Mouse (Mus musculus): ENCODE results near the gene Rtn4rl2.

Gene Rtn4rl2

GRCm38 (mm10) chr2:84850407-84851129 is 35.9 kb downstream of the Rtn4rl2 start:
- DNase-seq (ENCODE audit: low spot score) = no peak

- no peak for DNase-seq (ENCODE audit: low spot score)
Measured at GRCm38 (mm10) chr2:84845226-84845625, 41.3 kb downstream of the Rtn4rl2 start.

- DNase-seq (ENCODE audit: low spot score) = no peak
Measured at GRCm38 (mm10) chr2:84843654-84844053, 42.9 kb downstream of the Rtn4rl2 start.

GRCm38 (mm10) chr2:84841905-84842304 is 44.6 kb downstream of the Rtn4rl2 start:
- DNase-seq (ENCODE audit: low spot score) = no peak

- no peak for DNase-seq (ENCODE audit: low spot score)
Measured at GRCm38 (mm10) chr2:84840748-84841563, 45.6 kb downstream of the Rtn4rl2 start.

- DNase-seq (ENCODE audit: low spot score) = peak; percentile 39
Measured at GRCm38 (mm10) chr2:84840016-84840747, 46.3 kb downstream of the Rtn4rl2 start.

GRCm38 (mm10) chr2:84838993-84839980 is 47.2 kb downstream of the Rtn4rl2 start:
- DNase-seq (ENCODE audit: low spot score) = no peak

- no peak for DNase-seq (ENCODE audit: low spot score)
Measured at GRCm38 (mm10) chr2:84838593-84838949, 47.9 kb downstream of the Rtn4rl2 start, which contains the start of gene Slc43a1. Gene Slc43a1, plus strand, starts transcription at chr2:84838850.

- no peak for DNase-seq (ENCODE audit: low spot score)
Measured at GRCm38 (mm10) chr2:84837817-84838592, 48.5 kb downstream of the Rtn4rl2 start.

GRCm38 (mm10) chr2:84837107-84837506 is 49.4 kb downstream of the Rtn4rl2 start:
- no peak for DNase-seq (ENCODE audit: low spot score)

- DNase-seq (ENCODE audit: low spot score) = peak; percentile 55
Measured at GRCm38 (mm10) chr2:84831666-84832391, 54.7 kb downstream of the Rtn4rl2 start.

GRCm38 (mm10) chr2:84827283-84827920 is 59.1 kb downstream of the Rtn4rl2 start:
- no peak for DNase-seq (ENCODE audit: low spot score)

- DNase-seq (ENCODE audit: low spot score) = peak; percentile 83
Measured at GRCm38 (mm10) chr2:84826488-84827282, 59.8 kb downstream of the Rtn4rl2 start, which contains the start of gene Timm10. Gene Timm10, plus strand, starts transcription at chr2:84826997.

GRCm38 (mm10) chr2:84823237-84823636 is 63.3 kb downstream of the Rtn4rl2 start:
- DNase-seq (ENCODE audit: low spot score) = no peak

GRCm38 (mm10) chr2:84822552-84822951 is 64.0 kb downstream of the Rtn4rl2 start, which contains the start of gene Smtnl1:
Gene Smtnl1, minus strand, starts transcription at chr2:84822652.
- DNase-seq (ENCODE audit: low spot score) = no peak
